Mouse (Mus musculus) adrenal gland, postnatal 25 days (tissue): ENCODE data around the gene Batf3. TPM values are rescaled to one million over a fixed set of nuclear protein-coding genes. Genes with fewer than 3 reads are reported as not detected.
"Not testable (repeated sequence)": the region's sequence is repeated elsewhere in the genome, so short reads cannot be mapped to it uniquely, and the experiment has no call there.

Experiments
- DNase-seq: peaks from one replicate; pipeline ENCODE4 v3.0.0; 2021; ENCODE audit warnings: mixed read lengths
- total RNA-seq: library from RNA; stranded (reverse); gene quantifications from 2 replicates; pipeline ENCODE4 v1.2.3, GENCODE M21; 2021

Batf3 gene
- total RNA-seq, 1 experiment from 2014 or later, result 1.7 TPM

DNA sequence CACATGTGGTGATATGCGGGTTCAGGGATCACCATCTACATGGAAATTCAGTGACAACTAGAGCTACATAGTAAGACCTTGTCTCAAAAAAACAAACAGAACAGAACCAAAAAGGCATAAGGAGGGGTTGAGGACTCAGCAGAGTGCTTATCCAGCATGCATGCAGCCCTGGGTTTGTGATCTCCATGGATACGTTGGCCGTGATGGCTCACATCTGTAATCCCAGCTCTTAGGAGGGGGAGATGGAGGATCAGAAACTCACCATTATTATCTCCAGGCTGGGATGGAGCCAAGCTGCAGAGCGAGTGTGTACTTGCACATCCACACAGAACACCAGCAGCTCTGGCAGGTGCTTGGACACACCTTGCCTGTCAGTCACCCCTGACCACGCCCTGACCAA is 34.6 kb downstream of the Batf3 start:
- no peak for DNase-seq

DNA sequence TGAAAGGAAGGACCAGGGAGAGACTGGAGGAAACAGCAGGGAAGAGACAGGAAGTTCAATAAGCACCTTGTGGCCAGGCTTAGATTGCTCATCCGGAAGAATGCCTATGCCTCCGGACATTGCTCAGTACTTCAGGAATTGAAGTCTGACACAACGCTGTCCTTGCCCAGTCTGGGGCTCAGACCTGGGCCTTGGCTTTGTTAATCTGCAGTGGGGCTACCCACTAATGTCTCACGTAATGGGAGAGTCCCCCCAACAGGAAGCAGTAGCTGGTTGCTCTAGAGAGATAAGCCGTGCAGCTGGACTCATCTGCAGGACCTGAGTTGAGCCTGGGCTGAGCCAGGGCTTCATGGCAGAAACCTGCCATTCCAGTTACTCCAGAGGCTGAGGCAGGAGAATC is 35.3 kb downstream of the Batf3 start:
- no peak for DNase-seq

DNA sequence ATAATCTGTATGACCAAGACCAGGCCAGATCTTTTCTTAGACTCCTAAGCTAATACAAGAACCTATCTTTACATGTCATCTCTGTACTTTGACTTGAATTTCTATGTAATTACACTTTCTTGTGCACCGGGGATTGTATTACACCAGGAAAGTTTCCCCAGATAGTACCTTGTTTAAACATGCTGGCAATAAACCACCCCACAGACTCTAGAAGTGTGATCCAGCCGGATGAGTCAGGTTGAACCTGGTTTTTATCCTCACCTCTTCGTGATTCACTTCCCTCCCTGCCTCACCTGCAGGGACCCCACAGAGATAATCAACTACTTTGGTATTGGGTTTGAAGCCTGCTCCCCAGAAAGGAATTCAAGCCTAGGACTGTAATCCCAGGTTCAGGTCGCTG is 37.8 kb downstream of the Batf3 start:
- no peak for DNase-seq

DNA sequence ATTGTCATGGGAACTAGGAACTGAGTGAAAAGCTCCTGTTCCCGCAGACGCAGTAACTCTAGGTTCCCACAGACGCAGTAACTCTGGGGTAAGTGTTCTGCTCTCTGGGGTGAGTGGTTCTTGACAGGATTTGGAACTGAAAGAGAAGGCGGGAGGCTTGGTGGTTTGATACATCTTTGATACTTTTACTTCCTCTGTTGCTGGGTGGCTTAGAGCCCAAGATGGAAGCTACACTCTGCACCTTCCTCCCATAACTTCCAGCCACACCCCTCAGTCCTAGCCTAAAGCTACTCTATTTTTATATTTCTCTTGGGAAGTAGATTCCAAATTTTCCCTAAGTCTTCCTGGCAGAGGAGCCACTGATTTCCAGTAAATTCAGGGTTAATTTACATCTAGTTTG is 40.8 kb downstream of the Batf3 start:
- DNase-seq, result no peak

DNA sequence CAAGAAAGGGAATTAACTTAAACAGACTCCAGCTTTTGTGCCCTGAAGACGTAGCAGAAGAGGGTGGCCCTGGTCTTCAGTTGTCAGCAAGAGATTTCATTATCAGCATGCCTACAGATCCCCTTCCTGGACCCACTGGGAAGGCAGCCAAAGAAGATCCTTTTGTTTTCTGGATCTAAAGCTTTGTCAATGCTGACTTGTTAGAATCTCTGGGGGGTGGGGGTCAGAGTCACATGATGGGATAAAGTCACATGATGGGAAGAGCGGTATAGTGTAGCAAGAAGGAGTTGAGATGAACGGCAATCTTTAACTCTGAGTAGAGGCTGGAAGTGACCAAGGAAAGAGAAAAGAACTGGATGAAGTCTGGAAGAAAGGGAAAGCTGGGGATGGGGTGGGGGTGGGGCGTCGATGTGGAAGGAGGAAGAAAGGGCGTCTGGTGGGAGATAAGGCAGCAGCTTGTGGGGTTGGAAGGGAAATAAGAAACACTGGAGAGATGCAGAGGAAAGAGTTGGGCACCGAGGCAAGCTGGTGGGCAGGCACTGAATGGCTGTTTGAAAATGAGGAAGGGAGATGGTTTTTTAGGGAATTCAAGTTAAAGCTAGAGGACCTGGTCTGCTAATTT is 41.3 kb downstream of the Batf3 start:
- no peak for DNase-seq

DNA sequence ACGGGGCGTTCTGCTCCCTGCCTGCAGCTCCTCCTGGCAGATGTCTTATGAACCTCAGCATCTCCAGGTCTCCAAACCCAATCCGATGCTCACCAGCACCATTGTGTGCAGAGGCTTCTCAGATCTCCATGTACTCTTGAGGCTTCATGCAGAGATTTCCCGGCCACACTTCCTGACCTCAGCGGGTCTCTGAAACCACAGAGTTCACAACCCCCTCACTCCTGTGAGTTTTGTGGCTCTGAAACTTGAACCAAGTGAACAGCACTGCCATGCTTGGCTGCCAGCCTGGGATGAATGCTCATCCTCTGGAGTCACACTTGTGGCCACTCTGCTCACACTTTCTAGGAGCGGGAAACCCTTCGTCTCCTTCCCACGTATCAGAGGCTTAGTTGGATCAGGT is 43.3 kb downstream of the Batf3 start:
- DNase-seq, result no peak

DNA sequence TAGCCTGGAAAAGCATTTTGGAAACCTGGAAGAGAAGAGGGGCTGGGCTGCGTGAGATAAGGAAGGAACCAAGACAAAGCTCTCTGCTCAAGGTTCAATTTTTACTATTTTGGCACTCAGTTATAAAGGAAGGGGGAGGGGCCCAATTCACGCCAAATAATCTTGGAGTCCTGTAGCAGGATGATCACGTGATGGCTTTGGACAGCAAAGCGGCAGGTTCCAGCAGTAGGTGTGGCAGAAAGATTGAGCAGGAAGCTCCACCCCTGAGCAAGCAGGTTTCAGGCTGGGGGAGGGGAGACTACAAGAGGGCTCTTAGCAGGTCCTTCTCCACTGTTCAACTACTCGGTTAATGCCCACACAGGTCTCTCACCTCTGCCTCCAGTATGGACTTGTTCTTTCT is 51.8 kb downstream of the Batf3 start:
- not testable (repeated sequence) for DNase-seq

DNA sequence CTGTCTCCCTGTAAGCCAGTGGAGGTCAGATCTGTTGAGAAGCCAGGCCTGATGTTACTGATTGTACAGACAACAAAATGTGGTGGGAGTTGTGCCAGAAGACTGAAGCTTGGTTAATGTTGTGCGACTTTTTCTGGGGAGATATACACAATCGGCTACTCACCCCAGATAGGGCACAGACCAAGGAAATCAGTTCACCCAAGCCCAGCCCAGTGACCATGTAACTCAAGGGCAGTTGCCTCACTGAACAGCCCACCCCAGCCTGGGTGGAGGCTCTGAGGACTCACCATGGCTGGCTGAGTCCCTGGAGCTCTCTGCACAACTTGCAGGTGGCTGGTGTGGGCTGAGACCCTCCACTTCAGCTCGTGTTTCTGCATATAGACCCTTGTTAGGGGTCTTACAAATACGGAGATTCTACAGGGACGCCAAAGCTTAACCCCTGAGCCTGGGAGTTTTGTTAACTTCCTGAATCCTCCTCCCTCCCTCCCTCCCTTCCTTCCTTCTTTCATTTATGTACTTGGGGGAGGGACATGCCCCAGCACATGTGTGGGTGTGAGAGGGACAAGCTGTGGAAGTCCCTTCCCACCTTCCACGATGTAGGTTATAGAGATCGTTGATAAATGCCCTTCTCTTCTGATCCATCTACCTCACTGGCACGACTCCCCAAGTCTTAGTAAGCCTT is 53.4 kb downstream of the Batf3 start:
- no peak for DNase-seq

DNA sequence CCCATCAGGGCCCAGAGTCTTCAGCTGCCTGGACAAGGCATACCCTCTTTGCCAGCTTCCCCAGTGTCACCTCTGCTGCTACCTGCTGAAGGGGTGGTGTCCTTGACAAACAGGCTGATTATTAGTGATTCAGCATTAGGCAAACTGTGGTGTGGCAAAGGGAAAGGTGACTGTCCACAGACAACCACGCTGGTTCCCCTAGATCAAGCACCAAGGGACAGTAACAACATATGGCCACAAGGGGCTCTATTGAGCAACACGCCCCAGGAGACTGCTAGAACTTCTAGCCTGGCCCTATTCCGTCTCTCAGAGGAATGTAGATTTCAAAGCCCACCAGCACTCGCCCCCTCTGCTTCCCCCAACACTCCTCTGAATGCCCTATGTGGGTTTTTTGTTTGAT is 55.4 kb downstream of the Batf3 start:
- peak; percentile 37 for DNase-seq

DNA sequence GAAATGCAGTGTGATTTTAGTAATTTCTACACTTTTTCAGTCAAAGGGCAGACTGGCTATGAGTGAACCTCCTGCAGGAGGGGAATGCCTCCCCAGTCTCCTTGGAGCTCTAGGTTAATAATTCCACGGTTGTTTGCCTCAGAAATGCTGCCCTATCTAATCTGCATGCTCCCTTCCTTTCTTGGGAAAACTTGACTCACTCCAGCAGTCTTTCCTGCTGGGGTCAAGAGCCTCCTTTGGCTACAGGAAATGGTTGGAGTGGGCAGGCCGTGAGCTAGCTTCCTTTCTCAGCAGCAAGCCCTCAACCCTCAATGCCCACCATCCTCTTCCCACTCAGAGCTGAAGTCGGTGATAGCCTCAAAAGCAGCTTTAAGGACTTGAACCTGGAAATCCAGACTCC is 56.7 kb downstream of the Batf3 start:
- DNase-seq, result no peak

Other genes starting within 250 kb of the Batf3 start
- gene Rps6kc1, start 186.1 kb upstream of the Batf3 start, total RNA-seq, result 24.9 and 27.1 TPM in 2 replicates
- gene Angel2, start 172.7 kb upstream of the Batf3 start, total RNA-seq, result 44.3 and 56.8 TPM in 2 replicates
- 0.48 and 0.49 TPM in 2 replicates for gene Vash2, start 118.6 kb upstream of the Batf3 start, total RNA-seq
- gene Flvcr1, start 71.7 kb upstream of the Batf3 start, total RNA-seq, result 14.7 and 15.0 TPM in 2 replicates
- gene Spata45, start 61.2 kb upstream of the Batf3 start, total RNA-seq, result not detected in 2 replicates
- gene Tatdn3, start 34.9 kb upstream of the Batf3 start, total RNA-seq, result 18.1 and 28.4 TPM in 2 replicates
- gene Nsl1, start 34.8 kb upstream of the Batf3 start, total RNA-seq, result 1.9 and 3.3 TPM in 2 replicates
- not detected in 2 replicates for gene Fam71a, start 67.0 kb downstream of the Batf3 start, total RNA-seq
- 0.67 TPM in 1 of 2 replicates, not detected in the other for gene Atf3, start 120.2 kb downstream of the Batf3 start, total RNA-seq
- 104 and 112 TPM in 2 replicates for gene Nenf, start 220.3 kb downstream of the Batf3 start, total RNA-seq
- 7.4 and 7.7 TPM in 2 replicates for gene Tmem206, start 228.1 kb downstream of the Batf3 start, total RNA-seq